Mouse (Mus musculus) heart, embryonic 16.5 days (tissue): ENCODE results near the gene Tpsg1. TPM values are rescaled to one million over a fixed set of nuclear protein-coding genes. Genes with fewer than 3 reads are reported as not detected.

ENCODE experiments used
- ATAC-seq: fragments of 200-750 bp; cut with Nextera tagmentation; replicated peaks from 2 replicates; pipeline ENCODE4 v1.8.0; 2017; ENCODE audit warnings: moderate number of reproducible peaks; ENCODE audit not compliant: insufficient read depth, low FRiP score; ENCODE audit errors: extremely low read depth
- H3K27ac ChIP-seq: fragments of 300-500 bp; sonication (generic); 2 replicates; pipeline ENCODE4 v1.5.1; 2014; ENCODE audit warnings: mild to moderate bottlenecking, low read length, control low read depth, moderate library complexity
- H3K27me3 ChIP-seq: fragments of 300-500 bp; sonication (generic); 2 replicates; pipeline ENCODE4 v1.6.1; 2014; ENCODE audit warnings: low read length, mixed read lengths; ENCODE audit not compliant: control insufficient read depth, insufficient read depth
- H3K36me3 ChIP-seq: fragments of 300-500 bp; sonication (generic); 2 replicates; pipeline ENCODE4 v1.6.1; 2014; ENCODE audit not compliant: control insufficient read depth, insufficient read depth
- H3K4me1 ChIP-seq: fragments of 300-500 bp; sonication (generic); 2 replicates; pipeline ENCODE4 v1.6.1; 2014; ENCODE audit warnings: low read length, mixed read lengths; ENCODE audit not compliant: control insufficient read depth, insufficient read depth
- H3K4me2 ChIP-seq: fragments of 300-500 bp; sonication (generic); 2 replicates; pipeline ENCODE4 v1.6.1; 2014; ENCODE audit warnings: low read depth, mild to moderate bottlenecking, control low read depth, low read length
- H3K4me3 ChIP-seq: fragments of 300-500 bp; sonication (generic); 2 replicates; pipeline ENCODE4 v1.5.1; 2014; ENCODE audit warnings: mild to moderate bottlenecking, control low read depth, low read length
- H3K9ac ChIP-seq: fragments of 300-500 bp; sonication (generic); 2 replicates; pipeline ENCODE4 v1.6.1; 2014; ENCODE audit warnings: low read length, control low read depth
- H3K9me3 ChIP-seq: fragments of 300-500 bp; sonication (generic); replicated peaks from 2 replicates; pipeline ENCODE4 v1.6.1; 2016; ENCODE audit warnings: low read length; ENCODE audit not compliant: control insufficient read depth
- WGBS: fragments of 180-500 bp; shearing (Covaris S2); extraction: QIAGEN DNeasy Blood & Tissue Kit; methylation state at CpG from one replicate; pipeline ENCODE4 v1.1.7; 2014; 5-methylcytosine and 5-hydroxymethylcytosine counted together
- polyA plus RNA-seq: library from polyadenylated mRNA; unstranded; fragments of >200 nt; fragmentation: Nextera tagmentation; extraction: Ambion mirVana; gene quantifications from 2 replicates; pipeline ENCODE4 v1.2.1, GENCODE M21; 2015

The Tpsg1 gene
- polyA plus RNA-seq, 1 experiment from 2014 or later: 0.56 TPM

DNA sequence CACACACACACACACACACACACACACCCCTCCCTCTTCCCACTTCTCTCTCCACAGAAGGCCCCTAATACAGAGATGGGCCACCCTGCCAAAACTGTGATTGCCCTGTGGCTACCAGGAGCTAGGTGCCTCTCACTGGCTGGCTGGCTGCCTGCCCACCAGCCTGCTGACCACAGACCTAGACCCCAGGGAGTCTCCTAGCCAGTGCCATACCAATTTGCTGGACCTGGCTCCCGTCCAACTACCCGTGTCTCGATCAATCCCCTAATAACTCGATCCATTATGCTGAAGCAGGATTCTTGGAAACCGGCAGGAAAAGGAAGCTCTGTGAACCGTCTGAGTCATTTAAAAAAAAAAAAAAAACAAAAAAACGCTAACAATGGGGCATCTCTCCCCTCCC lies 41.7 kb downstream of the Tpsg1 start:
- Histone ChIP-seq H3K36me3 (no peaks in the 10 kb centered on the region), H3K9ac (peak overlapping the region; percentile 38), H3K4me2 (no peak overlapping the region), H3K9me3 (no peaks in the 10 kb centered on the region; the same call in 1 of the 2 replicates), H3K4me3 (no peak overlapping the region), H3K4me1 (peaks cover 74% of the 10 kb centered on the region), H3K27me3 (no peaks in the 10 kb centered on the region), H3K27ac (peak overlapping the region; percentile 60; the same call in 1 of the 2 replicates)
- WGBS: 28% methylated on average over 7 of the region's 7 CpGs
- no peak for ATAC-seq

DNA sequence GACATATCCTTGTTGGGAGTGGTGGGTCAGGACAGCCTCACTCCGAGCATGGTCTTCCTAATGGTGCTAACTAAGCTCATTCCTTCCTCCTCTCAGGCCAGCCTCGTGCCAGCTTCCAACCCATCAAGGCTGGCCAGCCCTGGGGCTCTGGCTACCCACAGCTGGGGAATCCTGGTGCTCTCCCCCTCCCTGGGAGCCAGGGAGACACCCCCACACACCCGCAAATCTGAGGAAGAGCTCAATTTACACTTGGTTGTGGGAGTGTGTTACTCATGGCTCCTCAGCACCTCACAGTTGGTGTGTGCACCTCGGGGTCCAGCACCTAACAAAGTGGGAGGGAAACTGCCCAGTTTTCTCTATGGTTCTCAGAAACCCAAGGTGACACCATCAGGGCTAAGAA lies 42.2 kb downstream of the Tpsg1 start:
- ATAC-seq: no peak
- WGBS: 39% methylated on average over 4 of the region's 4 CpGs
- no peaks in the 10 kb centered on the region for H3K27me3 ChIP-seq
- peak overlapping the region; percentile 16; the same call in 1 of the 2 replicates for H3K27ac ChIP-seq
- no peaks in the 10 kb centered on the region for H3K36me3 ChIP-seq
- no peak overlapping the region; the same call in 1 of the 2 replicates for H3K9ac ChIP-seq
- H3K4me1 ChIP-seq: peaks cover 74% of the 10 kb centered on the region
- no peak overlapping the region for H3K4me2 ChIP-seq
- H3K4me3 ChIP-seq: no peak overlapping the region
- no peaks in the 10 kb centered on the region; the same call in 1 of the 2 replicates for H3K9me3 ChIP-seq

- Histone ChIP-seq H3K9ac (no peak overlapping the region), H3K36me3 (no peaks in the 10 kb centered on the region), H3K4me1 (peaks cover 63% of the 10 kb centered on the region), H3K27ac (no peak overlapping the region; the same call in 1 of the 2 replicates), H3K27me3 (no peaks in the 10 kb centered on the region), H3K9me3 (no peaks in the 10 kb centered on the region; the same call in 1 of the 2 replicates), H3K4me2 (no peak overlapping the region), H3K4me3 (no peak overlapping the region)
- ATAC-seq: peak; percentile 35; the same call in 1 of the 2 replicates
- WGBS: 44% methylated on average over 4 of the region's 4 CpGs
Observed at GRCm38 (mm10) chr17:25414209-25414608, 45.1 kb downstream of the Tpsg1 start.

- no peak for ATAC-seq
- H3K4me2 ChIP-seq: no peak overlapping the region
- peak overlapping the region; percentile 38; the same call in 1 of the 2 replicates for H3K9ac ChIP-seq
Observed at GRCm38 (mm10) chr17:25414917-25415316, 45.8 kb downstream of the Tpsg1 start.

GRCm38 (mm10) chr17:25415421-25415913 lies 46.4 kb downstream of the Tpsg1 start:
- peak overlapping the region; percentile 29 for H3K27ac ChIP-seq
- H3K27me3 ChIP-seq: no peaks in the 10 kb centered on the region
- 0 out of 2 replicates have a peak, but pooled peaks have one; percentile 30 for ATAC-seq
- H3K9ac ChIP-seq: peak overlapping the region; percentile 38; the same call in 1 of the 2 replicates
- H3K9me3 ChIP-seq: no peaks in the 10 kb centered on the region; the same call in 1 of the 2 replicates
- no peaks in the 10 kb centered on the region for H3K36me3 ChIP-seq
- 21% methylated on average over 5 of the region's 6 CpGs for WGBS
- no peak overlapping the region for H3K4me3 ChIP-seq
- no peak overlapping the region for H3K4me2 ChIP-seq
- H3K4me1 ChIP-seq: peaks cover 52% of the 10 kb centered on the region

More at GRCm38 (mm10) chr17:25414917-25415316, 45.8 kb downstream of the Tpsg1 start:
- no peaks in the 10 kb centered on the region for H3K27me3 ChIP-seq
- H3K36me3 ChIP-seq: no peaks in the 10 kb centered on the region
- no peaks in the 10 kb centered on the region; the same call in 1 of the 2 replicates for H3K9me3 ChIP-seq
- H3K4me1 ChIP-seq: peaks cover 57% of the 10 kb centered on the region
- H3K27ac ChIP-seq: peak overlapping the region; percentile 31
- WGBS: 50% methylated on average over 3 of the region's 3 CpGs
- H3K4me3 ChIP-seq: no peak overlapping the region

- Histone ChIP-seq H3K4me1 (peaks cover 44% of the 10 kb centered on the region), H3K27ac (peak overlapping the region; percentile 29; the same call in 1 of the 2 replicates), H3K36me3 (no peaks in the 10 kb centered on the region), H3K9ac (0 out of 2 replicates have a peak overlapping the region, but pooled peaks have one; percentile 9), H3K27me3 (no peaks in the 10 kb centered on the region), H3K9me3 (no peaks in the 10 kb centered on the region; the same call in 1 of the 2 replicates), H3K4me3 (no peak overlapping the region), H3K4me2 (no peak overlapping the region)
- ATAC-seq: 0 out of 2 replicates have a peak, but pooled peaks have one; percentile 30
- 12% methylated on average over 3 of the region's 3 CpGs for WGBS
Observed at GRCm38 (mm10) chr17:25416219-25416618, 47.1 kb downstream of the Tpsg1 start.

DNA sequence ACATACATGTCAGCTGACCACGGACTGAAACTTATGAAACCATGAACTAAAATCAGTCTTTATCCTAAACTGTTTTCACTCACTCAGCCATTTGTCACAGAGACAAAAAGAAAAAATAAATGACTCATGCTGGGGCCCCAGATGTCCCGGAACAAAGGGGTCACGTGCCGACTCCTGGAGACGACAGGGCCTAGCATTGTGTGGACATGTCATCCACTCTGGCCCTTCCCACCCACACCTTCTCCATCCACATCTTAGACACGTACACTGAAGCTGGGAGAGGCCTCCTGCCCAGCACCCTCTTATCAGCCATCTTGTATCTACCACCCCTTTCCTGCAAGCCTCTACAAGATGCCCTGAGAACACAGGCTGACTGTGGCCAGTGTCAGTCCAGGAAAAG lies 48.9 kb downstream of the Tpsg1 start:
- H3K4me3 ChIP-seq: no peak overlapping the region
- H3K4me1 ChIP-seq: peaks cover 41% of the 10 kb centered on the region
- no peaks in the 10 kb centered on the region for H3K27me3 ChIP-seq
- no peak for ATAC-seq
- H3K4me2 ChIP-seq: no peak overlapping the region
- no peaks in the 10 kb centered on the region for H3K36me3 ChIP-seq
- no peak overlapping the region for H3K9ac ChIP-seq
- 54% methylated on average over 6 of the region's 6 CpGs for WGBS
- H3K9me3 ChIP-seq: no peaks in the 10 kb centered on the region
- H3K27ac ChIP-seq: no peak overlapping the region

DNA sequence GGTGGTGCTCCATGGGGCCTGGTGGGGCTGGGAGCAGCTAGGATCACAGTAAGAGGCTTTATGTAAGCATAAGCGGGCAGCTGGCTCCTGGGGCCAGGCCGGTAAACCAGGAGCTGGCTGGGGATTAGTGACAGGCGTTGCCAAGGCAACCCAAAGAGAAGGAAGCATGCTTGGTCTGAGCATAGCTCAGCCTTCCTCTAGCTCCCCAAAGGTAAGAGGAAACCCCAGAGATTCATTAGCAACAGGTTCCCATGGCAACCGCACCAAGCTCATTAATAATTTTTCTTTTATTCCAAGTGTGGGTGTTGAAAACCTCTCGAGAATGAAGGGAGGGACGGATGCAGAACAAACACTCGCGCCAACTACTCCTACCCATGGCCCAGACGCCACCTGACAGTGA lies 49.9 kb downstream of the Tpsg1 start:
- ATAC-seq: no peak
- no peak overlapping the region for H3K4me2 ChIP-seq
- H3K36me3 ChIP-seq: no peaks in the 10 kb centered on the region
- no peak overlapping the region for H3K4me3 ChIP-seq
- no peaks in the 10 kb centered on the region for H3K27me3 ChIP-seq
- peaks cover 39% of the 10 kb centered on the region for H3K4me1 ChIP-seq
- H3K9me3 ChIP-seq: no peaks in the 10 kb centered on the region
- H3K27ac ChIP-seq: no peak overlapping the region
- 51% methylated on average over 9 of the region's 9 CpGs for WGBS
- no peak overlapping the region for H3K9ac ChIP-seq

GRCm38 (mm10) chr17:25420998-25421397 lies 51.9 kb downstream of the Tpsg1 start:
- Histone ChIP-seq H3K9me3 (no peaks in the 10 kb centered on the region), H3K4me2 (no peak overlapping the region), H3K9ac (no peak overlapping the region), H3K4me1 (peaks cover 26% of the 10 kb centered on the region), H3K27ac (no peak overlapping the region), H3K27me3 (no peaks in the 10 kb centered on the region), H3K4me3 (no peak overlapping the region), H3K36me3 (no peaks in the 10 kb centered on the region)
- WGBS: 80% methylated on average over 3 of the region's 3 CpGs
- no peak for ATAC-seq
